Mouse (Mus musculus) spleen, adult 18-20 months (tissue): Measurements from ENCODE around the gene Sc5d.

Experiments
- DNase-seq, 2 experiments: peaks; one replicate each; pipeline ENCODE4 v3.0.0; 2022; ENCODE audit warnings: mixed read lengths in 2 of 2

The Sc5d gene

DNA sequence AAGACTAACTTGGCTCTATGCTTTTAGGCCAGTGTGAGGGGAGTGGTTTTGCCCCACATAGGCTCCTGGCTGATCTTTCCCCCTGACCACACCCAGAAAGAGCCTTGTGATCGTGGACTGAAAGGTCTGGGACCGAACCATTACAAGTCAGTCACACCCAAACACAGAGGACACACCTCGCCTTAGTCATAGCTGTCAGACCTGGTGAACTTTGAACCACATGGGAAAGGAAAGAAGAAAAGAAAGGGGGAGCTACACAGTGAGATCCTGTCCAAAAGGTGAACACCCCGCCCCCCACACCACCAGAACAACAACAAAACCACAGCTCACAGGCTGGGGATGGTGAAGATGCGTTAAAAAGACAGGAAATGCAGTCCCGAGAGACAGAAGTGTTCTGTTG lies 14.9 kb downstream of the Sc5d start:
- no peak for DNase-seq

DNA sequence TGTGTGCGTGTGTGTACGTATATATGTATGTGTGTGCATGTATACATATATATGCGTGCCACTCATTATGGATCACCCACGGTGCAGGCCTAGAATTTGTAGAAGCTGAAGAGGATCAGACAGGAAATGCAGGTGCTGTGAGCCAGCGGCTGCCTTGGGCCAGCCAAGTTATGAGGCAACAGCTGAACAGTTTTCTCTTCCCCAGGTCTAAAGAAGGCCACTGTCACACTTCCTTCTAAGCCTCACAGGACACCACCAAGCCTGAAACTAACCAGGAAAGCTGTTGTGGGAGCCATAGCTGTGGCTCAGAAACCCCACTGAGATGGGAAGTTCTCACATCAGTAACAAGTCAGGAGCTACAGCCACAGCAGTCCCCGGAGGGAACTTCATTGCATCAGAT lies 17.4 kb downstream of the Sc5d start:
- DNase-seq = no peak

DNA sequence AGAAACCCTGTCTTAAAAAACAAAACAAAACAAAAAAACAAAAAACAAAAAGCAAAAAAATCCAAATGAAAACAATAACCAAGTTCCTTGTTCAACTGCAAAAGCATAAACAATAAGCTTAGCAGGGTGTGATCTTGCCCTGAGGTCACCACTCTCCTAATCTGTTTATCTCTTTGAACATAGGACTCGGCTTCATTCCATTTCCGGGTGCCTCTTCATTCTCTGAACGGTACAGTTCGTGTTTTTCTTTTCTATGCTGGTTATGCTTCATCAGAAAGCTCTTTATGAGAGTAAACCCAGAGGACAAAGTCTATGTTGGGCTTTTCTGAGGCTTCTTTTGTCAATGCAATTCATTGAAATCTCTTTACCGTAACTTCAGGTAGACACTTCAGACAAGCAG lies 19.9 kb downstream of the Sc5d start:
- no peak for DNase-seq

DNA sequence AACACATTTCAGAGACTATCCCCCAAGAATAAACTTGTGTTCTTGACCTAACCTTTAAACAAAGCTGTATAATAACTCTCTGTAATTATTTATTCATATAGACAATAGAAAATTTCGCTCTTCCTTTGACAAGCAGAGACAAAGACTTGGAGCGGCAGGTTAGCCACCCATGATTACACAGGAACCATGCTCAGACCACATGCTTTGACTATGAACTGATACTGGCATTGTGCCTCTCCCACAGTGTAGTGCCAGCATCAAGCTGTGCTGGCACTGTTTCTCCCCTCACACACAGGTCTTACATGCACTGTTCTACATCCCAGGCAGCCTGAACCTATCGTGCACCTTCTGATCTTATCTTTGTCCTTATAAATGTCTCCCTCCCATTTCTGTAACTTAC lies 23.0 kb downstream of the Sc5d start:
- no peak for DNase-seq

DNA sequence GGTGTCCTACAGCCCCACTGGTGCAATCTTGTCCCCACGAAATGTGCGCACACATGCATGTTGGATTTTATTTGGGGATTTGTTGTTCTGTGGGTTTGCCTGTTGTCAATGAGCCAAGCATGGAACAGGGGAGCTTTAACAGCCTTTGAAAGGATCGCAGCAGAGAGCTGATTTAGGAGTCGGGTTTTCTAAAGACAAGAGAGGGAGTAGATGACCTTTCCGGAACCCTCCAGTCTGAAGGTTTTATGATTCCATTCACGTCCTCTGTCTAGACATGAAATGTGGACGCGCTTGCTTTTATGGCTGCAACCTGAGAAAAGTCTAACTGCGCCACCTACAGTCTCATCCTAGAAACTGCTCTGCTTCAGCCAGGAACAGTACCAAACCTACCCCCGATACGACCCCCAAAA lies 23.5 kb downstream of the Sc5d start:
- DNase-seq = peak in 1 of 2 experiments; percentile 47

DNA sequence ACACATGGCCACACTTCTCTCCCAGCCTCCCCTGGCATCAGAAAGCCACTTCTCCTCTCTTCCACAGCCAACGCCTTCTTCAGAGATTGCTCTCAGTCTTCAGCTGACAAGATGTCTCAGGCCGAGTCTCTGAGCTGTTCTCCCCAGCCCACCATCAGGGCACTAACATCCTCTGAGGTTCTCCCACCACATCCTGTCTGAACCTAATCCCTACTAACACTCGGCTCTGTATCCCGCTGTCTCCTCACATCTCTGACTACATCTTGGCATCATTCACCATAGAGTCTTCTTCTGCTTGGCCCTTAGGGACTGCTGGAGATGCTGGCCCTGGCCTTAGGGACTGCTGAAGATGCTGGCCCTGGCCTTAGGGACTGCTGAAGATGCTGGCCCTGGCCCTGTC lies 25.2 kb downstream of the Sc5d start:
- peak in 1 of 2 experiments; percentile 11 for DNase-seq

DNA sequence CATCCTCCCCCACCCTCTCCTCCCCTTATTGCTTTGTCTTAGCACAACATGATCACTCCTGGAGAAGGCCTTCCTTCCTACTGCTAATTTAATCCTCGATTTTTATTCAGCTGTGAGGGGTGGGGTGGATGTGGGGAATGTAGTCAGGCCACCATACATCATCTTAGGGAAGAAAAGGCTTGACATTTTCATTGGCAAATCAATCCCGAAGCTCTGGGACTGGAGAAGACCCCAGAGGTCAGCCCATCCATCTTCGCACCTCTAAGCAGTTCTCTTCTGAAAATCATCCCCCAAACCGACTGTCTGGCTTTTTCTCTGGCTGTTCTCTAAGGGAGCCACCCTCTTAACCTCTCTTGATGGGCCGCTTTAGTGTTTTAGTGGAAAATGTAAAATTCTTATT lies 32.9 kb downstream of the Sc5d start:
- no peak for DNase-seq

DNA sequence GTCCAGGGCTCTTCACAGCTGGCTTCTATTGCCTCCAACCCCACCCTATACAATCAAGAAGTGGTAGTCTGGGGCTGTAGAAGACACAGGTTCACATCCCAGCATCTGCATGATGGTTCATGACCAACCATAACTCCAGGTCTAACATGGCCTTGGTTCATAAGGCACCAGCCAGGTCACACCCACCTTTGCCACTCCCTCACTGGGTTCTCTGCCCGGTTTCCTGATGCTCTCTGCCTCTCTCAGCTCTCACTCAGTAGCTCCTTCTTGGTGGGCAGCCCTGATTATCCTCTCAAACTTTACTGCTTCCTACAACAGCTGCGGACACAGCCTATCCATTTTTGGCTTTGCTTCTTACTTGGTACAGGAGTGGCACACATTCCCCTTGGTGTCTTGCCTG lies 33.7 kb downstream of the Sc5d start:
- DNase-seq = no peak

DNA sequence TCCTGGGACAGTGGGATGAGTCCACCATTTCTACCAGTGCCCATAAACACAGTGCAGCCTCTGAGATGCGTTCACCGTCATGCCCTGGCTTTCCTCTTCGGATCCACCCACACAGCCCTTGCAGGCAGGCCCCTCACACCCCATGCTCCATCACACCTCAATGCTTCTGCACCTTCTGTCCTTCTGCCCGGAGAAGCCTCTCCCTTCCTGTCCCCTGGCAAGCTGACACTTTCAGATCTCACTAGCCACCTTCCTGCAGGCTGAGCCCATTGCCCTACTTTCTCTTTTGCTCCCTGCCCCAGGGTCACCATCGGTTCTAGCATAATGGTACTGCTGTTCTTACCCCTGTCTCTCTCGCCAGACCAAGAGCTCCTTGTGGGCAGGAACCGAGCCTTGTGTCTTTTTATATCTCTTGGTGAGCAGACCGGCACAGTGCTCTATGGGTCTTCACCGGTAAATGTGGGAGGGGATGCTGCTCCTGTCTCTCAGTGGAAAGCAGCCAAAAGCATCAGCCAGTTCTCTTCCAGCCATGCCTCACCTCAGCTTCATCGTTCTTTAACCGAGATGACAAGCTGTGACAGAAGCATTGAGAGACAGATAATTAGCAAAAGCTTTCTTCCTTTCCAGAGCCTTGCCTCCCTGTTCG lies 34.5 kb downstream of the Sc5d start:
- DNase-seq = no peak

DNA sequence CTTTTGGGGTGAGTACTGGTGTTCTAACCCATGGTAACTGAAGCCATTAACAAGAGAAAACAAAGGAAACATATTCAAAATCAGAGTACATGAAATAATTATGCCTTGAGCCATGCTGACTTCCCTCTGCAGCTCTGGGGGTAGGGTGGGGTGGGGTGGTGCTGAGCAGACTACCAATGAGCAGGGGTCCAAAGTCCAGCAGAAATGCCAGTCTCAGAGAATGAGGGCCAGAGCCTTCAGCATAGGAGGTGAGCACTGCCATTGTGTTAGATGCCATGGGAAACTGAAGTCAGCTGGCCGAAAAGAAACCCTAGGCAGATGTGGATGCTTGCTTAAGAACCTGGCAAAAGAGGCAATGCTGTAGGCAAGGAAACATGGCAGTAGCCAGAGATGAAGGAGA lies 36.3 kb downstream of the Sc5d start:
- DNase-seq = no peak

DNA sequence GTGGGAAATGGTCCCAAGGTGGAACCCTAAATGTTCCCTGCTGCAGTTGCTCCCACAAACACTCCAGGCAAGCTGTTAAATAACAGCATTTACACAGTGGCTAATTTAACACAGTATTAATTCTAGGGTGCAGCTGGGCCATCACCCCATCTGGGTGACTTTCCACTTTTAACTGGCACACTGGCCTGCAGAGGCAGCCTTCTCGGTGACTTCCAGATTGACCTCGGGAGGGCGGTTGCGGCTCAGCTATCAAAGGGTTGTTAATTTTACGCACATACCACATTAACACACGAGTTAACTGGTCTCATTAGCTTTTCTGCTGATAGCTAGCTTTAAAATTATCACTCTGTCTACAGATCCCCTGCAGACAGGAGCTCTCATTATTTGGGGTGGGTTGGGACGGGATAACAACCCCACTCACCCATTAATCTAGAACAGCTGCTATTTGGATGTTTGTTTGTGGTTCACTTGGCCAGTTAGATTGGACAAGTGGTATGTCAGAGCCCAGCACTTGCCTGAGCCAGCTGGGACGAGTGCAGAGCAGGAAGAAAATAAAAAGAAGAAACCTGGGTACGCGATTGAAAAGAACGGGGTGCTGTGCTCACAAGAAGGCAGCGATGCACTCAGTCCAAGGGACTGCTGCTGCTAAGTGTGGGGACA lies 44.9 kb downstream of the Sc5d start:
- DNase-seq = no peak

DNA sequence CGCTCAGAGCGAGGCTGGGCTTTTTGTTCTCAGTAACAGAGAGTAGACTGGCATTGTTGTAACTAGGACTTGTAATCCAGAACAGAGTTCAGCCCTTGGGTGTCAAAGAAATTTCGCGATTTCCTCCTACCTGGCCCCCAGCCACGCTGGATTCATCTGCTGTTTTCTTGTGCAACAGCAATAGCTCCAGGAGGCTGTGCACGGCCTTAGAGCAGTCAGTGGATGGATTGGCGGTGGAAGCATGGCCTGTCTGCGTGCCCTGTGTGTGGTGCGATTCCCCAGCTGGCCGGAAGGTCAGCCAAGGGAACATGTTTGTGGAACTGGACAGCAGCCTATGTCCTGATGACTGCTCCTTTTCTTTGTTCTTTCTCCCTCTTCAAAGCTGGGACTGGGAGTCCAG lies 46.4 kb downstream of the Sc5d start:
- no peak for DNase-seq

DNA sequence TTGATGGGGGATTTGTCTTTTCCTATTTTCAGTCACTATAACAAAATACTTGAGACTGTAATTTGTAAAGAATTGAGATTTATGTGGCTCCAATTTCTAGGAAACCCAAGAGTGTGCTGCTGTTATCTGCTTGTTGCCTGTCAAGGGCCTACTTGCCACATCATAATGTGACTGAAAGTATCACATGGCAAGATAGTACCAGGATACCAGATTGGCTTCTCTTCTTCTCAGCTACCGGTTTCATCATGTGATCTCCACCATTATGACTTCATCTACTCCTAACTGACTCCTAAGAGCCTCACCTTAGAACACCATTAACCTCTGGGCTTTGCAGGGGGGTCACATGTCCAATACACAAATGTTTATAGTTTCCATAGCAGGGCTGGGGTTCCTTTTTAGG lies 49.9 kb downstream of the Sc5d start:
- no peak for DNase-seq

DNA sequence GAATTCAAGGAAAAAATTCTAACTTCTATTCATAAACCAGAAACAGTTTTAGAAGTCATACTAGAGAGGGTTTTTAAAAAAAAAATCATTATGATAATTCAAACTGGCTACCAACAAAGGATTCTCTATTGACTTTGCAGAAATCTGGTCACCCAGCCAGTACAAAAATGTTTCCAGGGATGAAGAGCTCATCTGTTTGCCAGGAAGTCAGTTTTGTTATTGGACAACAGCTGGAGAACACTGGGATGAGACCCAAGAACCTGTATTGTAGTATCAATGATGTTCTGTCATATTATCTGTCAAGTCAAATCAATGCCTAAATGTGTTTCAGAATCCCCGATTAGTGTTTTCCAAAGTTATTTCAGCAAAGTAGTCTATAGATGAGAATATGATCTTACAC lies 50.9 kb downstream of the Sc5d start:
- no peak for DNase-seq

DNA sequence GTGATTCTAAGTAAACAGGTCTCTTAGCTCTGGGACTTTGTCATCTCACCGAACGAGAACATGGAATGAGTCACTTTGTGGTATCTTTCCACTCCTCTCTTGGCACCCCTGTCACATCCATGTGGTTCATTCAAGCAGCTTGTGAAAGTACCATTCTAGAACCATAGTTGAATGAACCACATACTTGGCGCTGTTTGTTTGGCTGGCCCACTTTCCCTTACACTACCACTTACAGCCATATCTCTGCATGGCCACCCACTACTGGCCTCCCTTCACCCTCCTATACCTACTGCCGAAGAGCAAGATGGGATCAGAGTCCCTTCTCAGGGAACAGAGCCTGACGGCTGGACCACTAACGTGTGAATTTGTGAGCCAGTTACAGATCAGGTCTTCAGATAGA lies 54.4 kb downstream of the Sc5d start:
- no peak for DNase-seq

DNA sequence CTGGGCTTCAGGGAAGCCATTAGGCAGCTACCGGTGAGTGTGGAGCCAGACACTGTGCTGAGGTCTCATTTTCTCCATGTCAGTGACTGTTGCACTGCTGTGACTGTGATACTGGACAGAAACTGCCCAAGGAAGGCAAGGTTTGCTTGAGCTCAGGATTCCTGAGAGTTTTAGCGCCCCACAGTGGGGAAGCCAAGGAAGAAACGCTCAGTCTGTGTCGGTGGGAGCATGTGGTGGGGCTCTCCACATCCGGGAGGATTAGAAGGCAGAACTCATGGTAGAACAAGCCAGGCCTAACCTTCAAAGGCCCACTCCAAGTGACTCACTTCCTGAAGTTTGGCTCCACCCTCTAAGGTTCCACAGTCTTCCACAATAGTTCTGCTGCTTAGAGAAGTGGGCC lies 55.6 kb downstream of the Sc5d start:
- peak; percentile 23 to 50 for DNase-seq

DNA sequence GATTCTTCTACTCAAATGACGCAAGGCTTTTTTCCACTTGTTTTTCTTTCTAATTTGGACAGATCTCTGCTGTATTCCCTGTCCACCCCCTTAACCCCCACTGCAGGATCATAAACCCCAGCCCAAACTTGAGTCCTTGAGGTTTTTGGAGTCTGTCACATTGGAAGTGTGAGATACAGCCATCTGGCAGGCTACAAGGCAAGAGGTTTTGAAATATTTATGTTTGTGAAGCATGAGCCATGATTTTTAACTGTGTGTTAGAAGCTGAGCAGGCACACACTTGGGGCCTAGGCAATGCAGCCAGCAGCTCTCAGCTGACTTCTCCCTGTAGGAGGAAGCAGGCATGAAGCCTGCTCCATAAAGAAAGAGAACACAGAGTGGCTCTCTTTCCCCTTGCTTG lies 57.3 kb downstream of the Sc5d start:
- DNase-seq = no peak

DNA sequence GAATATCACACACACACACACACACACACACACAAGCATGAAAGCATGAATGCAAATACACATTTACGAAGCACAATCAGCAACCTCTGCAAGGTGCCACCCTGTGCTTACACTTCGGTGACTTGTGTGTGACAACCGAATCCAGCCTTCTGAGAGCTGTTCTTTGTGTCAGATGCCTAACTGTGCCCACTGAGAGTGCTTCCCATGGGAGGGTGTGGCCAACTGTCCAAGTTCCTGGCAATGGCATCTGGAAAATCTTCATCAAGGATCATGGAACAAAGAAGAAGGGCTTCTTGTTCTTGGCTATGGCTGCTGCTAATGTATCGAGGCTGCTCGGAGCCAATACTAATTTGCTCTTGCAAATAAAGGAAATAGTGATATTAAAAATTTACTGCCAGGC lies 61.8 kb downstream of the Sc5d start:
- DNase-seq = no peak
